Mouse (Mus musculus): Measurements from ENCODE around the gene Grik4.

GRCm38 (mm10) chr9:42897361-42898051 is 46.8 kb downstream of the Grik4 start:
- no peak for TF ChIP-seq EP300 (optimal IDR thresholded peaks at IDR 0.05)
- no peak for TF ChIP-seq CTCF (IDR thresholded peaks at IDR 0.05; ENCODE audit: low read depth)

Data from stomach, postnatal 0 days (tissue).